Mouse (Mus musculus) stomach, embryonic 16.5 days (tissue): ENCODE measurements around the gene Vim. TPM values are rescaled to one million over a fixed set of nuclear protein-coding genes. Genes with fewer than 3 reads are reported as not detected.

Experiments used
- ATAC-seq: fragments of 200-750 bp; cut with Nextera tagmentation; 2 replicates; pipeline ENCODE4 v1.8.0; 2017; ENCODE audit warnings: moderate number of reproducible peaks, moderate TSS enrichment; ENCODE audit not compliant: insufficient read depth, low FRiP score
- H3K27ac ChIP-seq: fragments of 300-500 bp; sonication (generic); 2 replicates; pipeline ENCODE4 v1.5.1; 2014; ENCODE audit warnings: low read length
- H3K27me3 ChIP-seq: fragments of 300-500 bp; sonication (generic); 2 replicates; pipeline ENCODE4 v1.6.1; 2014; ENCODE audit warnings: low read length, control low read depth, mixed read lengths; ENCODE audit not compliant: control insufficient read depth, insufficient read depth
- H3K36me3 ChIP-seq: fragments of 300-500 bp; sonication (generic); 2 replicates; pipeline ENCODE4 v1.6.1; 2014; ENCODE audit warnings: low read length; ENCODE audit not compliant: control insufficient read depth, insufficient read depth
- H3K4me1 ChIP-seq: fragments of 300-500 bp; sonication (generic); 2 replicates; pipeline ENCODE4 v1.6.1; 2014; ENCODE audit warnings: low read length, control low read depth, mixed read lengths; ENCODE audit not compliant: control insufficient read depth, insufficient read depth
- H3K4me2 ChIP-seq: fragments of 300-500 bp; sonication (generic); 2 replicates; pipeline ENCODE4 v1.6.1; 2014; ENCODE audit warnings: low read depth, low read length, mixed read lengths
- H3K4me3 ChIP-seq: fragments of 300-500 bp; sonication (generic); replicated peaks from 2 replicates; pipeline ENCODE4 v1.5.1; 2014; ENCODE audit warnings: mild to moderate bottlenecking, low read length
- H3K9ac ChIP-seq: fragments of 300-500 bp; sonication (generic); 2 replicates; pipeline ENCODE4 v1.6.1; 2014; ENCODE audit warnings: low read length
- H3K9me3 ChIP-seq: fragments of 300-500 bp; sonication (generic); replicated peaks from 2 replicates; pipeline ENCODE4 v1.6.1; 2016; ENCODE audit warnings: low read length, control low read depth; ENCODE audit not compliant: control insufficient read depth
- WGBS: fragments of 180-500 bp; shearing (Covaris S2); extraction: QIAGEN DNeasy Blood & Tissue Kit; methylation state at CpG from one replicate; pipeline ENCODE4 v1.1.7; 2014; 5-methylcytosine and 5-hydroxymethylcytosine counted together
- polyA plus RNA-seq: library from polyadenylated mRNA; unstranded; fragments of >200 nt; fragmentation: Nextera tagmentation; extraction: Ambion mirVana; gene quantifications from 2 replicates; pipeline ENCODE4 v1.2.1, GENCODE M21; 2015

Vim gene
- 472 and 493 TPM in 2 replicates for polyA plus RNA-seq

DNA sequence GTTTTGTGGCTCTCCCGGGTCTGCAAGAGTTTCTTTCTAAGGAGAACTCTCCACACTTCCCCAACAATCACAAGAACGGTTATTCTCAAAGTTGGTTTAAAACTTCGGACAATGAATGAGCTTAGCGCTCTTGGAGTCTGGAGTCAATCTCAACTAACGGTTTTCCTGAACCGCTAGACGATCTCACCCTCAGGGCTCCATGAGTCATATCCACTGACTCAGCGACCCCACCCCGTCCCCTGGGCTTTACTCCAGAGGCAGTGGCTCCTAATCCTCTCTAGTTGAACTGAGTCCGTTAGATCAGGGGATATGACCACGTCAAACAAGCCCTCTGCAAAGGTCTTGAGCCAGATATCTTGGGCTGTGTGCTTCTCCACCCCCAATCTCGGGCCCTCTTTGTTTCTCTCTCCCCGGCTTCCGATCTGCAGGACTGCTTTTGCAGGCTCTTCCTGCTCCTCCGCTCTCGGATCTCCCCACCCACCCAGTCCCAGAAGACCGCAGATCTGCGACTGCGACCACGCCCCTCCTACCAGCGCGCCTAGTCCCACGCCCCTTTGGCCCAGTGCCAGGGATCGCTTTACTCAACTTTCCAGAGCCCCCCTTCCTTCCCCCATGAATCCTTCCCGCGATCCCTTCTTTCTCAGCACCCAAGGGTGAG lies at the start of gene Vim:
Gene Vim (plus strand): TSS at position 520 of the 658 bp plus-strand sequence.
- Histone ChIP-seq H3K4me1 (peaks cover 27% of the 10 kb centered on the region), H3K9ac (peak within 1 kb of the TSS; percentile 92), H3K27ac (peak within 1 kb of the TSS; percentile 99), H3K9me3 (no peaks in the 10 kb centered on the region), H3K27me3 (no peaks in the 10 kb centered on the region; the same call in 1 of the 2 replicates), H3K4me3 (peak within 1 kb of the TSS; percentile 74), H3K4me2 (peak within 1 kb of the TSS; percentile 57), H3K36me3 (peaks cover 7% of the 10 kb centered on the region)
- WGBS: under 1% methylated on average over 26 of the region's 26 CpGs
- ATAC-seq: peak; percentile 93

DNA sequence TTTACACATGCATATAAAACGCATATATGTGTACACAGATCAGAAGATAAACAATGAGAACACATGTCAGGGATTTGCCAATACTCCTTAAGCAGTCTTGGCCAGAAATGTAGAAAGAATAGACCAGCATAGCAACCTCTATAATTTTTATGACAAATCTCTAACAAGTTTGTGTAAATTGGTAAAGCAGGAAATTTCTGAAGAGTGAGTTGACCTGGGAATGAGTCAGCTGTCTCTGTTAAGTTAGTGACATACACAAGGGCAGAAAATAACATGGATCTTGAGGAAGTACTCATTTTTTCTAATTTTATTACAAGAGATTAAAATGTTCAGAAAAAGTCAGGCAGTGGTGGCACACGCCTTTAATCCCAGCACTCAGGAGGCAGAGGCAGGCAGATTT lies 47.5 kb upstream of the Vim start:
- 77% methylated on average over 2 of the region's 2 CpGs for WGBS
- H3K27ac ChIP-seq: no peak overlapping the region
- no peak for ATAC-seq

DNA sequence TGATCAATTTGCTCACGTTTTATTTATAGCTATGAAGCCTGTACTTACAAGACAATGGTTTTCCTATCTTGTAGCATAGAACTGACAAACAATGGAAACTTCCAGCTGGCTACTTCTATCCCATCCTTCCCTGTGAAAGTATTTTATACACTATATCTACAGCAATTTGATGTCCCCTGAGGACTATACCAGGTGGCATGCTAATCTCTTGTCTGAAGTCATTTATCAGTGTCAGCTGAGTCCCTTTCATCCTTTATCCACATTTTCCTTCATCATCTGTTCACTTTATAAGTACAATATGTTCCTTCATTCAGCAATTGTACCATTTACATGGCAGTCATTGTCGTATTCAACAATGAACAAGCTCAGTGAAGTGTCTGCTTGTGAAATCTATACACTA lies 46.6 kb upstream of the Vim start:
- H3K27ac ChIP-seq: no peak overlapping the region
- H3K9ac ChIP-seq: no peak overlapping the region
- H3K36me3 ChIP-seq: no peaks in the 10 kb centered on the region
- H3K9me3 ChIP-seq: no peaks in the 10 kb centered on the region
- ATAC-seq: no peak
- no peaks in the 10 kb centered on the region for H3K27me3 ChIP-seq
- H3K4me1 ChIP-seq: 0 out of 2 replicates have a peak, but pooled peaks cover 4% of the 10 kb centered on the region
- H3K4me2 ChIP-seq: no peak overlapping the region
- no peak overlapping the region for H3K4me3 ChIP-seq
- WGBS: 63% methylated on average over 2 of the region's 2 CpGs

More for the DNA sequence above, 47.5 kb upstream of the Vim start:
- no peak overlapping the region for H3K4me3 ChIP-seq
- H3K9ac ChIP-seq: no peak overlapping the region
- 0 out of 2 replicates have a peak, but pooled peaks cover 4% of the 10 kb centered on the region for H3K4me1 ChIP-seq
- no peaks in the 10 kb centered on the region for H3K36me3 ChIP-seq
- no peaks in the 10 kb centered on the region for H3K27me3 ChIP-seq
- H3K4me2 ChIP-seq: no peak overlapping the region
- H3K9me3 ChIP-seq: no peaks in the 10 kb centered on the region

DNA sequence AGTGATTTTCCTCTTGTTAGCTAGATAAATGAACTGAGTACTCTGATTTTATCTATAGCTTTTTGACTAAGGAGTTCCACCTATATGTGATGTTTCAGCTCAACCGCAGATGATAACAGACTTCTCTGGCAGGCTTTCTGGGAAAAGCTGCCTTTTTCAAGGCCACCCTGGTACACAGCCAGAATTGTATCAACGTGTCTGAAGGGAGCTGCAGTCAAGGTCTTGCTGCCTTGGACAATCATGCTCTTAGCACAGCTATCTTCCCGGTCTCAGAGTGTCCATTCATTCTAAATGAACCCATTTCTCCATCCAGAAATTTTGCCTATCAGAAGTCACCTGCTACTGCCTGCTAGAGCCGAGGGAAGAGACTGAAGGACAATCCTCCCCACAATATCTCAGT lies 46.2 kb upstream of the Vim start:
- no peak overlapping the region for H3K4me2 ChIP-seq
- H3K4me3 ChIP-seq: no peak overlapping the region
- H3K4me1 ChIP-seq: 0 out of 2 replicates have a peak, but pooled peaks cover 4% of the 10 kb centered on the region
- no peaks in the 10 kb centered on the region for H3K36me3 ChIP-seq
- no peaks in the 10 kb centered on the region for H3K9me3 ChIP-seq
- ATAC-seq: no peak
- H3K27me3 ChIP-seq: no peaks in the 10 kb centered on the region
- H3K9ac ChIP-seq: no peak overlapping the region
- no peak overlapping the region for H3K27ac ChIP-seq
- WGBS: 71% methylated on average over 4 of the region's 4 CpGs

DNA sequence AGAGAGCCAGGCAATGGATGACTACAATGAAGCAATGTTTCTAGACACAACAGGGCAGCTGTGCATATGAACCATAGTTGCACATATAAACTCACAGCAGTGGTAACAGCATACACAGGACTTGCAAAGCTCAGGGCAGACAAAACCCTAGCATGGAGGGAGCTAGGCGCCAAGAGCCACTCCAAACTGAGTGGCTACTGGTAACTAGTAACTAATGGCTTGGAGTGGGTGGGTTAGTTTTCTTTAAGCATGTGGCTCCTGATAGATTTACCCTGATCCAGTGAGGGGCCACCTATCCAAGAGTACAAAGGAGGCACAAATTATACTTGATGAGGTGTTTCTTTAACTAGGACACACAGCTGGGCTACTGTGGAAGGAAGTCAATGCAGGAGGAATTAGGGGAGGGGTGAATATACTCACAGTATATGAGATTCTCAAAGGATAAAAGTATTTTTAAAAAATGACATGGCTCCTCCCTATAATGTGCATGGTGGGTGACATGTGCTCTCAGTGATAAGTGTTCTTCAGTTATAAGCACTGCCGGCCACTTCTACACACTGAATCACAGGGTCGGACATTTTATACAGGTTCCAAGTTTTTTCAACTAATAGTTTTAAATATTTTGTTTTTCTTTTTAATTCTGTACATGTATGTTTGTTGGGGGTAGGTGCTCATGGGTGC lies 44.3 kb upstream of the Vim start:
- Histone ChIP-seq H3K4me2 (no peak overlapping the region), H3K4me1 (no peaks in the 10 kb centered on the region), H3K4me3 (no peak overlapping the region), H3K27ac (no peak overlapping the region), H3K9me3 (no peaks in the 10 kb centered on the region), H3K27me3 (no peaks in the 10 kb centered on the region), H3K36me3 (no peaks in the 10 kb centered on the region), H3K9ac (no peak overlapping the region)
- WGBS: 88% methylated on average over 3 of the region's 3 CpGs
- ATAC-seq: no peak

DNA sequence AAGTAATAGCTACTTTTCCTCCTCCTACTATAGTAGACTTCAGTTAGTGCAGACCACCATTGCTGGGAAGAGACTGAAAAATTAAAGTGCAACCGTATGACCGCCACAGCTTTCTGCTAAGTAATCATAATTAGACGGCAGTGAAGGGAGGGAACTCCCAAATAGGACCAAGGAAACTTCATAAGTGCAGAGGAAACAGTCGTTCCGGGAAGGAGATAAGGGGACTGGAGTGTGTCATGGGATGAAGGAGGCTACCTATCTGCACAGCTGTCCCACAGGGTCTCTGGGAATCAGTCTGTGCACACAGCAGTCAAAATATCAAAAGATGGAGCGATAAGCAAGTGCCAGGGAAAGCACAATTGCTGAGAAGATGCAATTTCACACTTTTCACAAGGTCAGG lies 43.1 kb upstream of the Vim start:
- Histone ChIP-seq H3K9me3 (no peaks in the 10 kb centered on the region), H3K27me3 (no peaks in the 10 kb centered on the region), H3K27ac (no peak overlapping the region), H3K4me2 (no peak overlapping the region), H3K4me3 (no peak overlapping the region), H3K9ac (no peak overlapping the region), H3K4me1 (no peaks in the 10 kb centered on the region), H3K36me3 (no peaks in the 10 kb centered on the region)
- 74% methylated on average over 6 of the region's 6 CpGs for WGBS
- ATAC-seq: no peak

DNA sequence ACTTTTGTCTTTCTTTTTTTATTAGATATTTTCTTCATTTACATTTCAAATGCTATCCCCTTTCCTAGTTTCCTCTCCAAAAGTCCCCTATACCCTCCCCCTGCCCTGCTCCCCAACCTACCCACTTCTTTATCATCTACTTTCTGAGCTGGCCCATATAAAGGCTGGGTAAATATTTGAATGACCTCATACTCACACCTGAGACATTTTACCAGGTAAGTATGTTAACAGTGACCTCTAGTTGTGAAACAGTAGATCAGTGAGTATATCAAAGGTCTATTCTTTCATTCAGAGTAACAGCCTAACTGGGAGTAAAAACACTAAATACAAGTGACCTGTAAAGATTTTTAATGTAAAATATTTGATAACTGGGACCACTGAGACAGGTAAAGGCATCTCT lies 37.0 kb upstream of the Vim start:
- no peaks in the 10 kb centered on the region; the same call in 1 of the 2 replicates for H3K4me1 ChIP-seq
- no peak overlapping the region for H3K27ac ChIP-seq
- no peaks in the 10 kb centered on the region for H3K9me3 ChIP-seq
- no peak overlapping the region for H3K4me2 ChIP-seq
- no peak overlapping the region for H3K9ac ChIP-seq
- H3K4me3 ChIP-seq: no peak overlapping the region
- H3K36me3 ChIP-seq: no peaks in the 10 kb centered on the region
- peak; percentile 60; the same call in 1 of the 2 replicates for ATAC-seq
- no peaks in the 10 kb centered on the region for H3K27me3 ChIP-seq

DNA sequence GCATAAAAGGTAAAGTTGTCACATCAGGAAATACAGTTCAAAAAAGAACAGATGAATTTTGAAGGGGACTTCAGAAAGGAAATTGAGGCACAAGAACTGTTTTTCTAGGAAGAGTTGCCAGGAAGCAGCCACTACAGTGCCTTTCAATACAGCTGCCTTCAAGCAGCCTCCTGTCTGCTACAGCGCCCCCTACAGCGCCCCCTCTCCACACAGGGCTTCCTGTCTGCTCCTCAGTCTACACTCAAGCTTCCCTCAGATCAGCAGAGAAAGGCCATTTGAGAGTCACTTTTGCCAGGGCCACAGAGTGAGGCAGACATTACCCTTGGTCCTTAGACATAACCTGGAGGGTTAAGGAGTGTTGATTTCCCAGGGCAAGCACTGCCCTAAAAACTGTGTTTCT lies 36.0 kb upstream of the Vim start:
- 13% methylated on average over 2 of the region's 2 CpGs for WGBS
- no peak for ATAC-seq
- Histone ChIP-seq H3K36me3 (no peaks in the 10 kb centered on the region), H3K27me3 (no peaks in the 10 kb centered on the region), H3K27ac (no peak overlapping the region), H3K4me3 (no peak overlapping the region), H3K4me2 (no peak overlapping the region), H3K4me1 (no peaks in the 10 kb centered on the region; the same call in 1 of the 2 replicates), H3K9ac (no peak overlapping the region), H3K9me3 (no peaks in the 10 kb centered on the region)

DNA sequence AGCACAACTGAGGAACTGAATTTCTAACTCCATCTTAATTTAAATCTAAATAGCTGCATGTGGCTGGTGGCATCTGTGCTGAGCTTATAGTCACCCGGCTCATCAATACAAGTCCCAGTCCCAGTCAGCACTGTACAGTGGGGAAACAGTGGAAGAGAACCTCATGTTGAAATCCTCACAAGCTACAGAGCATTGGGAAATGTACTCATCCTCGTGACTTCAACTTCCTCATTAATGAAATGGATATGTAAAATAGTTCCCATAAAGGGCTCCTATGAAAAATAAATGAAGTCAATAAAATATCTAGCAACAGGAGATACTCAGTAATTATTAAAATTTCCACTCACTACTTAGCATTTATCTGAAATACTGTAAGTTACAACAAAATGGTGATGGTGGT lies 35.5 kb upstream of the Vim start:
- Histone ChIP-seq H3K36me3 (no peaks in the 10 kb centered on the region), H3K4me1 (no peaks in the 10 kb centered on the region; the same call in 1 of the 2 replicates), H3K9me3 (no peaks in the 10 kb centered on the region), H3K9ac (no peak overlapping the region), H3K27me3 (no peaks in the 10 kb centered on the region), H3K4me2 (no peak overlapping the region), H3K4me3 (no peak overlapping the region), H3K27ac (no peak overlapping the region)
- no peak for ATAC-seq
- WGBS: 79% methylated on average over 2 of the region's 2 CpGs
